Mouse (Mus musculus): ENCODE measurements around the gene Tln2. TPM values are rescaled to one million over a fixed set of nuclear protein-coding genes. Genes with fewer than 3 reads are reported as not detected.

The Tln2 gene
- total and polyA plus RNA-seq, 2 experiments from 2014 or later, result 59.3 to 71.1 TPM

GRCm38 (mm10) chr9:67533260-67533659, 26.2 kb downstream of the Tln2 start:
- H3K4me1 ChIP-seq (ENCODE audit: insufficient read depth, low read length), result no peaks in the 10 kb centered on the region
- no peak for TF ChIP-seq CTCF (IDR thresholded peaks at IDR 0.05; ENCODE audit: low read depth)
- H3K4me2 ChIP-seq (ENCODE audit: low read depth, low read length), result no peak overlapping the region
- 63% methylated on average over 5 of the region's 5 CpGs for WGBS
- no peak overlapping the region for H3K9ac ChIP-seq (replicated peaks; ENCODE audit: low read length)
- no peaks in the 10 kb centered on the region for H3K27me3 ChIP-seq (ENCODE audit: insufficient read depth, low read length)
- H3K9me3 ChIP-seq (ENCODE audit: low read length), result no peaks in the 10 kb centered on the region
- H3K27ac ChIP-seq, result peak overlapping the region; percentile 7; the same call in 1 of the 2 replicates
- H3K4me3 ChIP-seq (ENCODE audit: low read length), result no peak overlapping the region
- DNase-seq (ENCODE audit: low spot score) (no peak), ATAC-seq (no peak)
- H3K36me3 ChIP-seq (ENCODE audit: insufficient read depth, low read length), result no peaks in the 10 kb centered on the region

- no peak for DNase-seq (ENCODE audit: low spot score)
- no peak for ATAC-seq
- WGBS, result 75% methylated on average over 1 of the region's 1 CpGs
- H3K9ac ChIP-seq (replicated peaks; ENCODE audit: low read length), result no peak overlapping the region
- no peaks in the 10 kb centered on the region for H3K36me3 ChIP-seq (ENCODE audit: insufficient read depth, low read length)
- no peaks in the 10 kb centered on the region for H3K9me3 ChIP-seq (ENCODE audit: low read length)
- no peak for TF ChIP-seq CTCF (IDR thresholded peaks at IDR 0.05; ENCODE audit: low read depth)
- H3K4me3 ChIP-seq (ENCODE audit: low read length), result no peak overlapping the region
- no peaks in the 10 kb centered on the region for H3K27me3 ChIP-seq (ENCODE audit: insufficient read depth, low read length)
- no peak overlapping the region for H3K27ac ChIP-seq
- H3K4me1 ChIP-seq (ENCODE audit: insufficient read depth, low read length), result 0 out of 2 replicates have a peak, but pooled peaks cover 2% of the 10 kb centered on the region
- H3K4me2 ChIP-seq (ENCODE audit: low read depth, low read length), result no peak overlapping the region
These were observed 26.9 kb downstream of the Tln2 start for GRCm38 (mm10) chr9:67532631-67533030.

- Histone ChIP-seq H3K27me3 (ENCODE audit: insufficient read depth, low read length) (no peaks in the 10 kb centered on the region), H3K4me1 (ENCODE audit: insufficient read depth, low read length) (0 out of 2 replicates have a peak, but pooled peaks cover 3% of the 10 kb centered on the region), H3K9me3 (ENCODE audit: low read length) (no peaks in the 10 kb centered on the region), H3K36me3 (ENCODE audit: insufficient read depth, low read length) (no peaks in the 10 kb centered on the region), H3K4me3 (ENCODE audit: low read length) (no peak overlapping the region), H3K4me2 (ENCODE audit: low read depth, low read length) (no peak overlapping the region), H3K27ac (no peak overlapping the region), H3K9ac (replicated peaks; ENCODE audit: low read length) (no peak overlapping the region)
- WGBS, result 70% methylated on average over 5 of the region's 5 CpGs
- no peak for TF ChIP-seq CTCF (IDR thresholded peaks at IDR 0.05; ENCODE audit: low read depth)
- no peak for ATAC-seq
- peak; percentile 11 for DNase-seq (ENCODE audit: low spot score)
These were observed 29.9 kb downstream of the Tln2 start for GRCm38 (mm10) chr9:67529600-67529999.

GRCm38 (mm10) chr9:67527726-67528125, 31.8 kb downstream of the Tln2 start:
- TF ChIP-seq CTCF (IDR thresholded peaks at IDR 0.05; ENCODE audit: low read depth), result no peak
- no peak overlapping the region for H3K4me2 ChIP-seq (ENCODE audit: low read depth, low read length)
- no peak overlapping the region for H3K4me3 ChIP-seq (ENCODE audit: low read length)
- no peaks in the 10 kb centered on the region for H3K9me3 ChIP-seq (ENCODE audit: low read length)
- H3K4me1 ChIP-seq (ENCODE audit: insufficient read depth, low read length), result 0 out of 2 replicates have a peak, but pooled peaks cover 3% of the 10 kb centered on the region
- 54% methylated on average over 2 of the region's 2 CpGs for WGBS
- ATAC-seq (peak; percentile 73), DNase-seq (ENCODE audit: low spot score) (peak; percentile 53)
- no peak overlapping the region for H3K9ac ChIP-seq (replicated peaks; ENCODE audit: low read length)
- H3K27me3 ChIP-seq (ENCODE audit: insufficient read depth, low read length), result no peaks in the 10 kb centered on the region
- no peaks in the 10 kb centered on the region for H3K36me3 ChIP-seq (ENCODE audit: insufficient read depth, low read length)
- no peak overlapping the region for H3K27ac ChIP-seq

GRCm38 (mm10) chr9:67521736-67522135, 37.8 kb downstream of the Tln2 start:
- Histone ChIP-seq H3K4me2 (ENCODE audit: low read depth, low read length) (no peak overlapping the region), H3K4me3 (ENCODE audit: low read length) (no peak overlapping the region), H3K4me1 (ENCODE audit: insufficient read depth, low read length) (no peaks in the 10 kb centered on the region), H3K9ac (replicated peaks; ENCODE audit: low read length) (no peak overlapping the region), H3K36me3 (ENCODE audit: insufficient read depth, low read length) (no peaks in the 10 kb centered on the region), H3K27me3 (ENCODE audit: insufficient read depth, low read length) (no peaks in the 10 kb centered on the region), H3K27ac (no peak overlapping the region), H3K9me3 (ENCODE audit: low read length) (no peaks in the 10 kb centered on the region)
- DNase-seq (ENCODE audit: low spot score) (peak; percentile 9), ATAC-seq (no peak)
- no peak for TF ChIP-seq CTCF (IDR thresholded peaks at IDR 0.05; ENCODE audit: low read depth)
- WGBS, result 48% methylated on average over 4 of the region's 4 CpGs

GRCm38 (mm10) chr9:67509510-67509909, 50.0 kb downstream of the Tln2 start:
- H3K36me3 ChIP-seq (ENCODE audit: insufficient read depth, low read length), result no peaks in the 10 kb centered on the region
- H3K27ac ChIP-seq, result no peak overlapping the region
- no peak for TF ChIP-seq CTCF (IDR thresholded peaks at IDR 0.05; ENCODE audit: low read depth)
- H3K9ac ChIP-seq (replicated peaks; ENCODE audit: low read length), result no peak overlapping the region
- H3K4me2 ChIP-seq (ENCODE audit: low read depth, low read length), result no peak overlapping the region
- H3K27me3 ChIP-seq (ENCODE audit: insufficient read depth, low read length), result no peaks in the 10 kb centered on the region
- no peak overlapping the region for H3K4me3 ChIP-seq (ENCODE audit: low read length)
- no peaks in the 10 kb centered on the region for H3K4me1 ChIP-seq (ENCODE audit: insufficient read depth, low read length)
- DNase-seq (ENCODE audit: low spot score) (no peak), ATAC-seq (no peak)
- H3K9me3 ChIP-seq (ENCODE audit: low read length), result no peaks in the 10 kb centered on the region
- 65% methylated on average over 3 of the region's 3 CpGs for WGBS

GRCm38 (mm10) chr9:67504669-67505260, 54.7 kb downstream of the Tln2 start:
- Histone ChIP-seq H3K9me3 (ENCODE audit: low read length) (no peaks in the 10 kb centered on the region), H3K4me1 (ENCODE audit: insufficient read depth, low read length) (no peaks in the 10 kb centered on the region), H3K4me2 (ENCODE audit: low read depth, low read length) (no peak overlapping the region), H3K36me3 (ENCODE audit: insufficient read depth, low read length) (no peaks in the 10 kb centered on the region), H3K9ac (replicated peaks; ENCODE audit: low read length) (no peak overlapping the region), H3K4me3 (ENCODE audit: low read length) (no peak overlapping the region), H3K27me3 (ENCODE audit: insufficient read depth, low read length) (no peaks in the 10 kb centered on the region), H3K27ac (no peak overlapping the region)
- DNase-seq (ENCODE audit: low spot score) (peak; percentile 19), ATAC-seq (no peak)
- TF ChIP-seq CTCF (IDR thresholded peaks at IDR 0.05; ENCODE audit: low read depth), result no peak
- WGBS, result 81% methylated on average over 8 of the region's 8 CpGs

Data from hindbrain, postnatal 0 days (tissue).